Mouse (Mus musculus) naive thymus-derived CD4-positive, alpha-beta T cell, adult 2 months (primary cell): ENCODE results near the gene Thumpd1.
"Not testable (repeated sequence)": the region's sequence is repeated elsewhere in the genome, so short reads cannot be mapped to it uniquely, and the experiment has no call there.

Experiments used
- DNase-seq: peaks from one replicate; pipeline ENCODE4 v3.0.0-alpha.2; 2011; ENCODE audit warnings: low read depth

The Thumpd1 gene

DNA sequence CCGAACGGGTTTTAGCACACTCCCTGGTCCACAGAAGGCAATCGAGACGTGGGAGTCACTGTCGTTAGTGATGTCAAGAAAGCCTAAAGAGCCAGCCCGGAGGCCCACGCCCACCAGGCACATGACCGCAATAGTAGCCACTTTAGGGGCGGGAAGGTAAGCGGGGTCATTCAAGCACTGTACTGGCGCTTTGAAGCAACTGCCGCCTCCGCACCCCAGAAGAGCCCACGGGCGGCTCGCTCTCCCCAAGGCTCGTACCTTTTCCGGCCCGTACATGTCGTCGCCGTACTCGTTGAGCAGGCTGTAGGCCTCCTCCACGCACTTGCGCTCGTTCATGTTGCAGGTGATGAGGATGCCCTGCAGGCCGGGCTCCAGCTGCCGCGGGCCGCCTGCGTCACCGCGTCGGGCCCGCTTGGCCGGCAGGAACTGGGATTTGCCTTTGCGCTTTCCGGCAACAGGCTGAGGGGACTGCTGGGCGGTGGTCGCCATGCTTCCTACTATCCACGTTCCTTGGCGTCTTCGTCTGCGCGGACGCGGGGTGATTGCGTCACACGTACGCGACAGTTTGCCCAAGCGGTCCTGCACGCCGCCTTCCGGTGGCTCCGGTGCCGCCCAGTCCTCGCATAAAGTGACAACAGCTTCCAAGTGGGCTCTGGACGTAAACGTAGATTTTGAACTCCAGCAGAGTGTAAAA lies at the start of gene Thumpd1:
TSS of gene Thumpd1 (minus strand) at position 546 of the 694 bp plus-strand sequence.
- DNase-seq, result peak; percentile 95

DNA sequence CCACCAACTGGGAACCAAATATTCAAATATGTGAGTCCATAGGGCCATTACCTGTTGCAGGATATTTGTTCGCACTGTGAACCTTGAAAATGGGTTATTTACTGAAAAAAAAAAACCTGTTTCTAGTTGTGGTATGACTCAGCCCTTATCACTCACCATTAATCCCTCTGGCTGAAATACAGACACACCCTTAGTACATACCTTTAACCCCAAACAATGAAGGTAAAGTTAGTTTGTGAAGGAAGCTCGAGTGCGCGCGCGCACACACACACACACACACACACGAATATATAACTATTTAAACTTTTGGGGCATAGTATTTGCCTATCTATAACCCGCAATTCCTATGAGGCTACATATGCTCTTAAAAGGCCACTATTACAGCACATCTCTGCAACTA lies 49.3 kb upstream of the Thumpd1 start:
- no peak for DNase-seq

DNA sequence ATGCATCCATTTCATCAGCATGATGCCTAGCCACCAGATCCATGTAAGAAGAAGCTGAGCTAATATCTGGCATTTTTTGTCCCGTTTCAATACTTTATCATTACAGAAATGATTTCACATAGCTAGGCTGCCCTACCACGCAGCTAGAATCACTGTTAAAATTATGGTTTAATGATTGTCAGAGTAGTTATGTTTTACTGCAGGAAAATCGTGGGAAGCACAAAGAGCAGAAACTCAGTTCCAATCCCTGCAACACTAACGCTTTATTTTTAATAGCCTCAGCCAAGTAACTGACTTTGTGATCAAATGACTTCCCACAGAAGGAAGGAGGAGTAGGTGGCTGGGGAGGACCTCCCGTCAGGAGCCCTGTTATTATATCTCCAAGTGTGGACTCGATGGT lies 46.4 kb upstream of the Thumpd1 start:
- no peak for DNase-seq

DNA sequence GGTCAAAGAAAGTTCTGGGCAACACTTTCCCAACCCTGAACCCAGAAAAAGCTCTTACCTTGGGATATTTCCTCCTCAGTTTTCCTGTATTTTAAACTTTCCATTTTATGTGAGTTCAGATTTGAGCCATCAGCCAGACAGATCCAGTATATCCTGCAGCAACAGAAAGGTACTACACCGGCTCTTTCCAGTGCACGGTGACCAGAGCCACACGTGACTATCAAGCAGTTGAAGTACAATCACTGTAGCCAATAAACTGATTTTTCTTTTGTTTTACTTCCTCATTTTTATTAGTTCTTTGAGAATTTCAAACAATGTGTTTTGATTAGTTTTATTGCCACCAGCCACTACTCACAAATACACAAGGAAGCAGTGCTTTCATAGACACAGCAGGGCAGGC lies 43.8 kb upstream of the Thumpd1 start:
- DNase-seq, result no peak

DNA sequence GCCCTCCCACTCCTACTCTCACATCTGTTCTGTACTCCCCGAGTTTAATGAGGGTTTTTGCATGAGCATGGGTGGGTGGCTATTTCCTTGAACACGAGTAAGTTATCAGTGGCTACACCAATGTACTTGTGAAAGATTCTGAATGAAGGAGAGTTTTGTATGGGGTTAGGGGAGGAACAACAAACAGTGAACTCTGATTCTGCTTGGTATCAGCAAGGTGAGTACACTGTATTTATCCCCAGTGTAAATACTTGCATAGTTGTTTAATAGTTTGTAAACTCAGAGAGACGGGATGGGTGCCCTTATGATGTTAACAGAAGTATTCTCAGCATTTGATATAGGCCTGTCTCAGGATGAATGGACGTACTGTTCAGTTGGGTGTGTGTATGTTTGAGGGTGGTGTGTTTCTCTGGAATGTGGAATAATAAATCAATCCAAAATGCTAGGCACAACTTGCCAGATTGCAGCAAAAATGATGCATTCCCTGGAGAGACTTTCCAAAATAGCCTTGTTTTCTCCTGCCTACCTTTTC lies 41.6 kb upstream of the Thumpd1 start:
- DNase-seq, result no peak

DNA sequence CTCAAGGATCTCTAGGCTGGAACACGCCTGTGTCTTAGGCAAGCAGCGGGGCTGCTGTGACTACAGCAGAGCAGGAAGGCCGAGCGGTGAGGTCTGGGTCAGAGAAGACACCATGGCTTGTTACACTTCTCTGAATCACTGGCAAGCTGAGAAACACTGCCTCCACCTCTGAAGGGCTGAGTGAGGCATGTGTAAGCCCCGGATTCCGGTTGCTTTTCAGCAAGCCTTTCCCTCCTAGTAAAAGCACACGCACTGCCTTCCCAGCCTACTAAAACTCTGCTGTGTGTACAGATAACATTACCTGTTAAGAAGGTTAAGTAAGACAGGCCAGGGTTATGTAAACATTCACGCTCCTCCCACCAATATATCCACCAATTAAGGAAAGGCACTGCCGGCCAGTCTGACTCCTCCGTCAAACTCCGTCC lies 39.9 kb upstream of the Thumpd1 start, which contains the start of gene Acsm3:
TSS of gene Acsm3 (plus strand) at position 397 of the 425 bp plus-strand sequence.
- no peak for DNase-seq

DNA sequence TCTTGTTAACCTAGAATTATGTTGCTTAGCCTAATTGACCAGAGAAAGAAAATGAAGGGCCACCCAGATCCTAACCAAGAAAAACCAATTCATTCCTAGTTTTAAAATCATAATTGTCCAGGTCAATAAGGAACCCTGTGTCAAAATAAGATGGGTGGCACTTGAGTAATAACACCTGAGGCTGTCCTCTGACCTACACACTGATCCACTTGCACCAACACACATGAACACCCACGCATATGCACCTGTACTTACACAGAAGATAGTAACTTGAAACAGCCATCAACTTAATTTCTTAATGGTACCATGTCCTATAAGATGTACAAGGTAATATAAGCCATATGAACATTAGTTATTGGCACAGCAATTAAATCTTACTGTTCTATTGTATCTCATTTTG lies 33.1 kb upstream of the Thumpd1 start:
- DNase-seq, result no peak

DNA sequence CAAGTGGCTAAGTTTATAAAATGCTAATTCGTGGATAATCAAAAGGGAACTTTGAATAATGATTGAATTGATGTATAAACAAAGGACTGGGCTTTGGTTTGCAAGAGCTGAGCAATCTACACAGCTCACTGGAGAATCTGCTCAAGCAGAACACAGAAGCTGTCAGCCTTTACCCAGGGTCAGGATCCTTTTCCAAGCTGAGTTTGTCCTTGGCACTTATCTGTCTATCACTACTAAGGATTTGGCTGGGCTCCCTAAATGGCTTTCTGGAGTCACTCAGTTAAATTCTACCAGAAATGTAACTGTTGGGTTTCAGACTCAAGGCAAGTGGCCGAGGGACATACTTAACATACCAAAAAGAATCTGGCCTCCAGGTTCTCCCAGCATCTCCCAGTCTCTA lies 29.3 kb upstream of the Thumpd1 start:
- DNase-seq, result no peak

DNA sequence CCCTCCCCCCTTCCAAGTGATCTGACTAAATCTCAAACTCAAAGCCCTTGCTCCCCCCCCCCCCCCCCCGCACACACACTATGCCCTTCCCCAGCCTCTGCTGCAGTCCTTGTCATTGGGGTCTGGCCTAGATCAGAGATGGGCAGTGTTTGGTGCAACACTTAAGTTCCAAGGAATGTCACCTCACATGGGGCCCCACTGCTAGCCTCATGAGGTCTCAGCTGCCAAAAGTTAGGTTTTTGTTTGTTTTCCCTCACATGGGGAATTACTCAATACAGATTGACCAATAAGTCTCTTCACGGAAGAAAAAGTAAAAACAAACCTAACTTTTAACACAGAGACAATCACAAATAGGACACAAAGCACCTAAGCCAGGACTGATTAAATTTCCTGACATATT lies 28.2 kb upstream of the Thumpd1 start:
- no peak for DNase-seq

DNA sequence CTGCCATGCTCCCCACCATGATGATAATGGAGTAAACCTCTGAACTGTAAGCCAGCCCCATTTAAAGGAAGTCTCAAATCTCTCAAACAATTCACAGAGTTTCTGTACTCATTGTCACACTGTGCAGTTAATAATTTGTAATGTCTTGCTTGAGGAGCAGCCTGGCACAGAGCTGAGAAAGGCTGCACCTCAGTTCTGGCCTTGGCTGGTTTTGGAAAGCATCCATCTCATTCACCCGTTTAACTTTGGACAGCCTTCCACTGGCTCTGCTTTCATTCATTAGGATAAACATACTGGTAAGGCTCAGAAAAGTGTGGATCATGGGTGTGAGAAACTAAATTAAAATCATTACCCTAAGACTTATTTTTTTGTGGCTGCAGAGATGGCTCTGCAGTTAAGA lies 25.3 kb upstream of the Thumpd1 start:
- DNase-seq, result no peak

DNA sequence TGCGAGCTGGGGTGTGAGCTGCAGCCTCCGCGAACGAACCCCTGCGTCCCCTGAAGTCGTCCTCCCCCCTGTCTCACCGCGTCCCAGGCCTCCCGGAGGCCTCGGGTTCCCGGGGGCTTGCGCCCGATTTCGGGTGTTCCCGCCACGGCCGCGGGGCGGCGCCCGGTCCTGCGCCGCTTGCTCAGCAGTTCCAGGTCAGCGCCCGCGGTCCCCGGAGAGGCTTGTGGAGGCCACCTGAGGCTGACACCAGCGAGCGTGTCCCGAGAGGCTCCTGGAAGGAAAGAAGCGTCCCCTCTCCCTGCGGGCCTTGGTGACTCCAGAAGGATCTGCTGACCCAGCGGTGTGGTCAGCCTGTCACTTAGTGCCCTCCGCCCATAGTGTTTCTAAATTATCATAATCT lies 23.7 kb upstream of the Thumpd1 start:
- peak; percentile 30 for DNase-seq

DNA sequence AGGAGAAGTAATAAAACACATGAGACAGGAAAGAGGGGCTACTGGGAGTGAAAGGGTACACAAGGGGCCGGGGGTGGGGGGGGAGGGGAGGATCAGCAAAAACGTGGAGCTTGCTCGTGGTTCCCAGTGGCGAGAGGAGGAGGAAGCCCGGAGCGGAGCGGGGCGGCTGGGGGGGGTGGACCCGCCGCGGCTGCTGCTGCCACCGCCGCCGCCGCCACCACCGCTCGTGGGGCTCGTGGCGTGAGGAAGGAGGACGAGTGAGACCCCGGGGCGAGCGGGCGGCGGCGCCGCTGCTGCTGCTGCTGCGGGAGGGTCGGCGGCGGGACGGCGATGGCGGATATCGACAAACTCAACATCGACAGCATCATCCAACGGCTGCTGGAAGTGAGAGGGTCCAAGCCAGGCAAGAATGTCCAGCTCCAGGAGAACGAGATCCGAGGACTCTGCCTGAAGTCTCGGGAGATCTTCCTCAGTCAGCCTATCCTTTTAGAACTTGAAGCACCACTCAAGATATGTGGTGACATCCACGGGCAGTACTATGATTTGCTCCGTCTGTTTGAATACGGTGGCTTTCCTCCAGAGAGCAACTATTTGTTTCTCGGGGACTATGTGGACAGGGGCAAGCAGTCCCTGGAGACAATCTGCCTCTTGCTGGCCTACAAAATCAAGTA lies 19.3 kb upstream of the Thumpd1 start:
- DNase-seq, result not testable (repeated sequence)

DNA sequence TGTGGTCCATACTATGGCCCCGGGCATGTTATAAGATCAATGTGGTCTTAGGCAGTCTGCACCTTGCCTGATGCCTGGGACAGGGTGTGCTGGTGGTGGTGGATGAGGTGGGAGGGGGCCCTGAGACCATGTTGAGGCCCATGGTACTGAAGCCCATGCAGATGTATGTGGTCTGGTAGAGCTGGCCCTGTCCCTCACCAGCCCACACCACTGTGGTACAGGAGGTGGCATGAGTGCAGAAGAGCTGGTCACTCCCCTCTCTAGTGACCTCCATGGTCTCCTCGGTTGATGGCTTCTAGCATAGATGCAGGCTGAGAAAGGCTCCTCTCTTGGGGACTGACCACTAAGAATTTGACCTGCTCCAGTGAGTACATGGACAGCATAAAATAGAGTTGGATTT lies 18.3 kb upstream of the Thumpd1 start:
- DNase-seq, result no peak

DNA sequence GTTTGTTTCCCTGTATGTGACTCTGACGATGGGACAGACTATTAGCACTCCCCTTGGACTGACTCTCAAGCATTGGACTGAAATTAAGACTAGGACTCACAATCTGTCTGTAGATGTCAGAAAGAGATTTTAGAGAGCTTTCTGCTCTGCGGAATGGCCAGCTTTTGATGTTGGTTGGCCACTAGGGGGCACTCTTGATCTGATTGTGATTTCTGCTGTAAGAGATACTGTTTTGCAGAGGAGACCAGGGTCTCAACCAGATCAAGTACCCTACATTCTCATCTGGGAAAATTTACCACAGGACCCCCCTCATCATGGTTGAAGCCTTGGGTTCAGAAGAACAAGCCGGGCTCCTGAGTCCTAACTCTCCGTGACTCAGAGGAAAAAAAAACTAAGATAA lies 10.7 kb upstream of the Thumpd1 start:
- peak; percentile 43 for DNase-seq

DNA sequence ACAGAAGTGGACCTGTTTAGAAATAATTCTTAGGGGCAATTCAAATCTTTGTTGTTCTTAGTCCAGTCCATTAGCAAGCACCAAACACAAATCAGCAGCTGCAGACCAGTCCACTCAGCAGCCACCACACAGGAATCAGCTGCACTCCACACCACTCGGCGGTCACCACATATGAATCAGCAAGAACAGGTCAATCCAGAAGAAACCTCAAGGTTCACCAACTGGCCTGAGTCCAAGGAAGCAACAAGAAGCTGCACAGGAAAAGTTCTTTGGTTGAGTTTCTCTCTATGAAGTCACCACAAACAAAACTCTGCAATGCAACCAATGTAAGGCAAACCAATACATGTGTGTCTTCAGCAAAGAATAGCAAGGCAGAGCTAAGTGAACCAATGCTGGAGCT lies 7.0 kb upstream of the Thumpd1 start:
- no peak for DNase-seq

DNA sequence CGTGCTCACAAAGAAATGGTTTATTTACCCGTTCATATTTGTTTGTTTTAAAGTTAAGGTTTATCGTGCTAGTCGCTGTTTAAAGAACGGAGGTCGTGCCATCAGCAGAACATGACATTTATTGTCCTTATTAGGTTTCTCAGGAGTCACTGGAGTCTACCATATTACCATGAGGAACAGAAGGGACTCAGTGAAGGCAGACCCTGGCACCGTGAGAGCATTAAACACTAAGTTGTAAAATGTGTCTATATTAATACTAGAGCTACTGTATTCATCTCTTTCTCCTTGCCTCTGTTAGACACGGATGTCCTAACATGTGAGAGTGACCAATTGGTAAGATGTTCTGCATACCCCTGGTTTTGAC lies 331 bp upstream of the Thumpd1 start:
- no peak for DNase-seq

DNA sequence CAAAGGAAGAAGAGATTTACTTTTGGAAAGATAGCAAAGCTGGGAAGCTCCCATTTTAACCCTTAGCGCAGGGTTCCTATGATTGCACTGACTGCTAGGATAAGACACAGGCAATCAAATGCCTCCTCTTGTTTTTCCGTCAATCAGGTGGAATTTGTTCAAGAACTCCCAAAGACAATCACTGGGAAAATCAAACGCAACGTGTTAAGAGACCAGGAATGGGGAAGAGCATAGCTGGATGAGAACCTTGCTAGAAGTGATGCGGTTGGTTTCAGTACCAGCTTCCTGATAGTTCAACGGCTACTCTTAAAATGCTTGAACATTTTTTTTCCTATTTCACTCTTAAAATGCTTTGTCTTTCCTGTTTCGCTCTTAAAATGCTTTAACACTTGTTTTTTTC lies 6.5 kb downstream of the Thumpd1 start:
- DNase-seq, result no peak

DNA sequence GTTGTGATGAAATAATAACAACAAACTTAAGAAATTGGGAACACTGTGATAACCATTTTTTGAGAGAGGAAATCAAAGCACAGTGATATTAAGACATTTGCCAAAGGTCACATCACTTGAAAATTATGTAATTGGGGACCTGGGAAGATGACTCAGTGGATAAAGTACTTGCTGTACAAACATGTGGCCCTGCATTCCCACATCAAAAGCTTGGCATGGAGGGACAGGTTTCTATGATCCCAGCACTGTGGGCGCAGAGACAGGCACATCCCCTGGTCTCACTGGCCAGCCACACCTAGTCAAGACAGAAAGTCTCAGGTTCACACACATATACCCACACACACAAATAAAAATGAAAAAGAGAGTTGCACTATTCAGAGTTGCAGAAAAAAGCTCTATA lies 25.7 kb downstream of the Thumpd1 start:
- no peak for DNase-seq

DNA sequence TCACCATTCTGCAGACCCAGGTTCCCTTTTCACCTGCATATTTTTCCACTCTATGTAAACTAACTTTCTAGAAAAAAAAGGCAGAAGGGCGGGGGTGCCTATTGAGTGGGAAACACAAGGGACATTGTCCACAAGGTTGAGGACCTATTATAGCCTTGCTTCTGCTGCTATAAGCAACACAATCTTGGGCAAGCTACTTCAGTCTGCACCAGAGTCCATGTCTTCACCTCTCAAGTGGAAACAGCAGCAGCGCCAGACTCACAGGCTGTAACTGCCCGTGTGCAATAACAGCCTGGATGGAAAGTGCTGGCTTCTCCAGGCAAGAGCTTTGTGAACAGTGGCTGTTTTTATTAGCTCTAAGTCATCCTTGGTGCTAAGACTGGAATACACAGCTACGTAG lies 28.3 kb downstream of the Thumpd1 start:
- DNase-seq, result no peak

DNA sequence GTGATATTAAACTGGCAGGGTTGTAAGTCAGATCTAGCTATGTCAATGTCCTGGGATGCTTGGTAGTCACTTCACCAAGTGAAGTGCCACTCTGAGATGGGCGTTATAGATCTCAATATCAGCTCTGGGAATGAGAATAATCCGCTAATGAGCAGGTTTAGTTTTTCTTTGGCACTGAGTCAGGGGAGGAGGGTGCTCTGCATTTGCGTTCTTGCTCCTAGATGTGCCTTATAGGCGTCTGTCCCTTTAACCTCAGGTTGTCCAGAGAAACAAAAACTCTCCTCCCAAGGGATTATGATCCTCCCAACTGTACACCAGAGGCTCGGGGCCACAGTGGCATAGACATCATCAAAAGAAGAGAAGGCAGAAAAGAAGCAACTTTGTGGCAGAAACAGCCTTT lies 30.9 kb downstream of the Thumpd1 start, which contains the start of gene Acsm4:
TSS of gene Acsm4 (plus strand) at position 301 of the 400 bp plus-strand sequence.
- DNase-seq, result no peak

DNA sequence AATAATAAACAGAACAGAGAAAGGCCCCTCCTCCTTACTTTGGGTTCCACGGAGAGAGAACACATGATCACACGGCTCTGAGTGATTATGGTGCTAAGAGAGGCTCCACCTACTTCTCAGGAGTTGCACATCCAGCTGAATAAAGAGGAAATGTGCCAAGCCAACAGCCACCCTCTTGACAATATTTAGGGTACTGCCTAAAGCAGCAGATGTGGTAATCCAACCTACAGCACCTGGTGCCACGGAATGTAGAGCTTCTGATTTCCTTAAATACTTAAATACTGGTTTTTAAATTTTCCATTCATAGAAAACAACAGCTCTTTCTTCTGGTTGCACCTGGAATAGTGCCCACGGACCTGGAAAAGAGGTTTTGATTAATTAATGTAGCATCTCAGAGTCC lies 37.9 kb downstream of the Thumpd1 start:
- no peak for DNase-seq

DNA sequence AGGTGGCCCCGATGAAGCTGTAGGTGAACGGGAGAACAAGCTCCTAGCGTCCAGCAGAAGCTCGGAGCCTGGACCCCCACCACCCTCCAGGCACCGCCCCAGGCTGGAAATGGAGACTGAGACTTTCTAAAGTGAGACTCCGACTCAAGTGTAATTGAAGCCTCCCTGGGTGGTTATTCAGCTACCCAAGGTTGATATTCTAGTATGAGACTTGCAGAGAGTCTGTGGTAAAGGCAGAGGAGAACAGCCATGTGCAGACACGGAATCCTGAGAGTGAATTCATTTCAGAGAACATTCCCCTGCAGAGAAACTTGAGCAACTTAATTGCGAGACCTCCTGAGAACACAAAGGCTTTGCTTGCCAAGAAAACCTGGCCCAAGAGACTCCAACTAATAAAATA lies 40.5 kb downstream of the Thumpd1 start:
- no peak for DNase-seq

DNA sequence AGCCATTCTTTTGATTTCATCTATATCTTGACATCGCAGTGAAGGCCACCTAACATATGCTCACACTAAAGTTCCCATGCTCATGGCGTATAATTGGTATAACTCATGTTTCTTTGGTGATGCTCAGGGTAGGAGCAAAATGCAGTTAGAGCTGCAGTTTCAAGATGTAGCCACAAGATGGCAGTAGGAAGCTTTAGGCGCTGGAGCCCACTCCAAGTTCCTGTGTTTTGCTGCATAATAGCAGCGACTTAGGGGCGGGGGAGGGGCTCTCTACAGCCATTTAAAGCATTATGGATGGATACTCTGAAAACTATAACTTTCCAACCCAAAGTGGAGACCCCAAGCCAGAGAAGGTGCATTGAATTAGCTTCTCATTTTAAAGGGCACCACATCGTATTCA lies 47.1 kb downstream of the Thumpd1 start:
- peak; percentile 58 for DNase-seq

DNA sequence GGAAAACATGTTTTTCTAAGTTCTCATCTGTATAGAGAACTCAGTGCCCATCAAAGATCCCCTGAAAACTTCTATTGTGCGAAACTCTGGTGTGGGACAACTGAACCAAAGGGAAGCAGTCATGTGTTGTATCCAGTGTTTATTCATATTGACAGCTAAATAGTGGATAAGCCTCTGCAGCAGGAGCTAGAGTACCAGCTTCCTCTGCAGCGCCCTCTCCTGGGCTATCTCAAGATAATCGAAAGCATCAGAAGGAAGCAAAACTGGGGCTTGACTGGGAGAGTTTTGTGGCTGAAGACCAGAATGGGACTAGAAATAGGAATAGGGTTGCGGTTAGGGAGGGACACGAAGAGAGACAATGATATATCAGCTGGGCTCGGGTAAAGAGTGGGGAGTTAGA lies 49.7 kb downstream of the Thumpd1 start:
- DNase-seq, result no peak
